Mouse (Mus musculus): ENCODE results near the gene Zfp606. TPM values are rescaled to one million over a fixed set of nuclear protein-coding genes. Genes with fewer than 3 reads are reported as not detected.

Zfp606 gene
- 1 to 10 TPM in 1 of 2 experiments, under 1 TPM in 1; 0.18 to 2.0 TPM for polyA plus RNA-seq (2012; fragmentation: generic; extraction: Trizol)

DNA sequence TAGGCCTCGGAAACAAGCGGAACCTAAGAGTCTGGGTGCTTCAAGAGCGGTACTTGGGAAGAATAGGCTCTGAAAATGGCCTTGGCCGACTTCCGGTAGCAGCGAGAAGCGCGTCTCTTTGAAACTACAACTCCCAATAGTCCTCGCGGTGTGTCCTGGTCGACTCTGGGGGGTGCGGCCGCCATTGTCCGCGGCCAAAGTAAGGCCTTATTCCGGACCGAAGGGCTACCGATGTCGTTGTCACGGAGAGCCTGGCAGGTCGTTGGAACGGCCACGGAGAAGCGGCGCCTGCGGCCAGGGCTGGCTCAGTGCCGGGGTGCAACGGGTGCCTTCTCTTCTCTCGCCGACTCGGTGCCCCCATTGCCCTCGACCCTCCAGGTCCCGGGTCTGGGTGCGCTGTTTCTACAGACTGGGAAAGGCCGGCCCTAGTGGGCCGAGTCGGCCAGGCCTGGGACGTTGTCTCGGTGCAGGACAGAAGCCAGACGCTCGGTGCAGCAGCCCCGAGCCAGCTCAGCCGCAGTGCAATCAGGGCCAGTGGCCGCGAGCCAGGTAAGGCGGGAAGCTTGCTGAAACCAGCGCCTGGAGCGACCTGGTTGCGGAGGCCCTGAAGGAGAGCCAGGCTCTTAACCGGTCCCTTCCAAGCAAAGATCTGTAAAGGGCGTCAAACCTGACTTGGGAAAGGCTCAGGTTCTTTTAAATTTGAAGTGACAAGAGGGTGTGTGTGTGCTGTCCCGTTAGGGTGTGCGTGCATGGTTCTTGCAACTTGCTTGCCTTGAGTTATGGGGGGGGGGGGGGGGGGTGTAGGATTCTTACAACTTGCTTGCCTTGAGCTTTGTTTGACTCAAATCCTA lies at the start of gene Zfp606:
Gene Zfp606 (plus strand): TSS at position 136 of the 851 bp plus-strand sequence.

DNA sequence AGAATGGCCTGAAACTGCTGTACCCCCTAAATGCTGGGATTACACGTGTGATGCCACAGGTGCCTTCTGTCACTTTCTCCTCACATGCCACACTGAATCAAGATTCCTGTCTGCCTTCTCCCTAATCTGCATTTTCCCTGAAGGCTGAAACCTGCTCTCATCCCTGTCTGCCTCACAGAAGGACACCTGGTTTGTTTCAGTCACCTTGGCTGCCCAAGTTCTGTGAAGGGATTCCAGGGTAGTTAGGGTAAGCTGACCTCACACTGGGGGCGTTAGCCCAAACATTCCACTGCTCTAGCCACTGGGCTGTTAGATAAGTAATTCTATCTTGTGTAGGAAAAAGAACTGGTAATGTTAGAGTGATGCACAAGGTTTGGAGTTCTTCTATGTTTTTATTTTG lies 34.1 kb downstream of the Zfp606 start, which contains the start of gene 2900092C05Rik:
Gene 2900092C05Rik (plus strand): TSS at position 301 of the 400 bp plus-strand sequence.

Other genes starting within 250 kb of the Zfp606 start
- not detected for gene Vmn1r81, start 210.0 kb upstream of the Zfp606 start, polyA plus RNA-seq (2012; fragmentation: generic; extraction: Trizol)
- not detected for gene Vmn1r82, start 177.9 kb upstream of the Zfp606 start, polyA plus RNA-seq (2012; fragmentation: generic; extraction: Trizol)
- not detected for gene Vmn1r83, start 148.8 kb upstream of the Zfp606 start, polyA plus RNA-seq (2012; fragmentation: generic; extraction: Trizol)
- not detected for gene Vmn1r84, start 109.0 kb upstream of the Zfp606 start, polyA plus RNA-seq (2012; fragmentation: generic; extraction: Trizol)
- under 1 TPM; 0.01 to 0.77 TPM for gene Zfp551, start 55.5 kb upstream of the Zfp606 start, polyA plus RNA-seq (2012; fragmentation: generic; extraction: Trizol)
- gene 2900092C05Rik, start 34.2 kb downstream of the Zfp606 start, polyA plus RNA-seq (2012; fragmentation: generic; extraction: Trizol): not detected
- gene Vmn2r53, start 130.5 kb downstream of the Zfp606 start, polyA plus RNA-seq (2012; fragmentation: generic; extraction: Trizol): not detected
- not detected for gene Vmn2r54, start 162.0 kb downstream of the Zfp606 start, polyA plus RNA-seq (2012; fragmentation: generic; extraction: Trizol)
- gene Vmn2r55, start 206.7 kb downstream of the Zfp606 start, polyA plus RNA-seq (2012; fragmentation: generic; extraction: Trizol): not detected

Data from C3H10T1/2 (cell line).